Mouse (Mus musculus) brain, embryonic 14.5 days (tissue): ENCODE measurements around the gene Pcp2. TPM values are rescaled to one million over a fixed set of nuclear protein-coding genes. Genes with fewer than 3 reads are reported as not detected.

ENCODE experiments used
- DNase-seq: peaks from one replicate; pipeline ENCODE4 v3.0.0-alpha.2; 2011; ENCODE audit warnings: low read depth
- CTCF ChIP-seq: fragments of 200-500 bp; IDR thresholded peaks from 2 replicates; pipeline ENCODE4 v1.5.1; 2012; ENCODE audit warnings: inconsistent platforms, mild to moderate bottlenecking, moderate library complexity, borderline replicate concordance; ENCODE audit not compliant: insufficient read depth, insufficient read length; ENCODE audit errors: extremely low read depth
- POLR2A ChIP-seq: fragments of 200-500 bp; IDR thresholded peaks from 2 replicates; pipeline ENCODE4 v1.6.1; 2012; ENCODE audit warnings: mild to moderate bottlenecking, inconsistent platforms, borderline replicate concordance; ENCODE audit not compliant: poor library complexity, insufficient read depth, insufficient read length, severe bottlenecking; ENCODE audit errors: extremely low read depth
- polyA plus RNA-seq: library from polyadenylated mRNA; depleted of rRNA; stranded (reverse); fragments of >200 nt; gene quantifications from 2 replicates; pipeline ENCODE4 v1.2.3, GENCODE M21; 2012

Pcp2 gene
- polyA plus RNA-seq, 1 experiment = 2.5 TPM

- no peak for DNase-seq
- no peak for TF ChIP-seq POLR2A
- TF ChIP-seq CTCF = no peak
These were observed 23.6 kb upstream of the Pcp2 start for GRCm38 (mm10) chr8:3648990-3649389.

- TF ChIP-seq CTCF = no peak
- TF ChIP-seq POLR2A = no peak
- DNase-seq = no peak
These were observed 22.9 kb upstream of the Pcp2 start for GRCm38 (mm10) chr8:3648268-3648667.

GRCm38 (mm10) chr8:3647561-3647960 lies 22.2 kb upstream of the Pcp2 start:
- DNase-seq = no peak
- TF ChIP-seq CTCF = no peak
- TF ChIP-seq POLR2A = no peak

- no peak for TF ChIP-seq POLR2A
- no peak for TF ChIP-seq CTCF
- DNase-seq = no peak
These were observed 21.6 kb upstream of the Pcp2 start for GRCm38 (mm10) chr8:3646824-3647531.

GRCm38 (mm10) chr8:3645804-3646203 lies 20.5 kb upstream of the Pcp2 start:
- TF ChIP-seq POLR2A = no peak
- no peak for TF ChIP-seq CTCF
- DNase-seq = no peak

GRCm38 (mm10) chr8:3631478-3631875 lies 6.1 kb upstream of the Pcp2 start:
- TF ChIP-seq CTCF (no peak), POLR2A (no peak)
- no peak for DNase-seq

- DNase-seq = peak; percentile 73
- TF ChIP-seq POLR2A (peak; percentile 19; the same call in 1 of the 2 replicates), CTCF (no peak)
These were observed 5.5 kb upstream of the Pcp2 start, which contains the start of gene Stxbp2 for GRCm38 (mm10) chr8:3630647-3631477. Gene Stxbp2, plus strand, starts transcription at chr8:3630955.

- TF ChIP-seq CTCF (peak; percentile 43; the same call in 1 of the 2 replicates), POLR2A (no peak)
- peak; percentile 36 for DNase-seq
These were observed 2.7 kb upstream of the Pcp2 start for GRCm38 (mm10) chr8:3628014-3628413.

- DNase-seq = no peak
- no peak for TF ChIP-seq CTCF
- no peak for TF ChIP-seq POLR2A
These were observed 1.6 kb upstream of the Pcp2 start for GRCm38 (mm10) chr8:3626971-3627370.

GRCm38 (mm10) chr8:3622119-3622518 lies 3.2 kb downstream of the Pcp2 start:
- TF ChIP-seq CTCF (no peak), POLR2A (no peak)

GRCm38 (mm10) chr8:3621199-3621970 lies 4.0 kb downstream of the Pcp2 start, which contains the start of the genes Xab2 and Pet100:
Gene Xab2, minus strand, starts transcription at chr8:3621316.
Gene Pet100, plus strand, starts transcription at chr8:3621548.
- DNase-seq = peak; percentile 100
- no peak for TF ChIP-seq CTCF
- peak; percentile 42; the same call in 1 of the 2 replicates for TF ChIP-seq POLR2A

More at GRCm38 (mm10) chr8:3622119-3622518, 3.2 kb downstream of the Pcp2 start:
- DNase-seq = no peak

- TF ChIP-seq CTCF = no peak
- no peak for TF ChIP-seq POLR2A
- DNase-seq = no peak
These were observed 15.6 kb downstream of the Pcp2 start for GRCm38 (mm10) chr8:3609816-3610150.
